Comparison of ENCODE assay signal across 23 mouse cellular contexts in the genomic region with DNA sequence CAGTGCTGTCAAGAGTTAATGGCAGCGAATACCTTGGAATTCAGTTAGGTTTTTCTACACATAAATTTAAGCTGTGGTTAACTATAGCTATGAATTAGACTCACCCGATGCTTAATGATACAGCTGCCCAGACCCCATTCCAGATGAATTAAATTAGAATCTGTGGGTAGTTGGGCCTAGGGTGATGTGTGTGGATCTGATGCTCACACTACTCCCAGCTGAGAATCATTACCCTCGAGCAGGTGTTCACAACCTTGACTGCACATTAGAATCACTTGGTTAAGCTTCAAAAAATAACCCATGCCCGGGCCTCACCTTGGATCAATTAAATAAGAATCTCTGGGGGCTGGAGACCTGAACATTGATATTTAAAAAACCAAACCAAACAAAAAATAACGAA.
"Had no signal": no experiment of that assay in that cellular context is flagged by ENCODE, and none has a peak within 500 bp of the region (broad histone marks: within the 10 kb centered on the region; RNA-seq: fewer than 3 reads in every experiment).

No protein-coding gene starts in this region.

- H3K9ac ChIP-seq: heart, embryonic 13.5 days; heart, embryonic 15.5 days; hindbrain, embryonic 13.5 days; hindbrain, embryonic 15.5 days; limb, embryonic 13.5 days; limb, embryonic 15.5 days; liver, embryonic 13.5 days; liver, embryonic 15.5 days; liver, postnatal 0 days had no signal

- ATAC-seq: hindbrain, postnatal 0 days; intestine, embryonic 16.5 days; liver, postnatal 0 days had no signal

- H3K27ac ChIP-seq: heart, embryonic 10.5 days; heart, embryonic 13.5 days; heart, embryonic 15.5 days; hindbrain, embryonic 13.5 days; hindbrain, embryonic 15.5 days; hindbrain, postnatal 0 days; layer of hippocampus, adult 2 months; left cerebral cortex, adult 2 months; limb, embryonic 13.5 days; limb, embryonic 15.5 days; liver, embryonic 13.5 days; liver, embryonic 15.5 days had no signal

- H3K36me3 ChIP-seq: heart, embryonic 10.5 days; heart, embryonic 13.5 days; heart, embryonic 15.5 days; hindbrain, embryonic 13.5 days; hindbrain, embryonic 15.5 days; limb, embryonic 13.5 days; limb, embryonic 15.5 days; liver, embryonic 13.5 days; liver, embryonic 15.5 days had no signal

- H3K27me3 ChIP-seq: heart, embryonic 13.5 days; heart, embryonic 15.5 days; hindbrain, embryonic 13.5 days; hindbrain, embryonic 15.5 days; limb, embryonic 13.5 days; limb, embryonic 15.5 days; liver, embryonic 13.5 days; liver, embryonic 15.5 days had no signal

- H3K4me3 ChIP-seq: heart, embryonic 10.5 days; heart, embryonic 13.5 days; heart, embryonic 15.5 days; hindbrain, embryonic 13.5 days; hindbrain, embryonic 15.5 days; layer of hippocampus, adult 2 months; left cerebral cortex, adult 2 months; limb, embryonic 13.5 days; limb, embryonic 15.5 days; liver, embryonic 13.5 days; liver, embryonic 15.5 days had no signal

- H3K9me3 ChIP-seq: heart, embryonic 10.5 days; heart, embryonic 13.5 days; heart, embryonic 15.5 days; hindbrain, embryonic 13.5 days; hindbrain, embryonic 15.5 days; limb, embryonic 13.5 days; limb, embryonic 15.5 days; liver, embryonic 13.5 days; liver, embryonic 15.5 days had no signal

- DNase-seq: gastrocnemius, postnatal 25 days; heart, adult 18-20 months; heart, postnatal 14 days; heart, postnatal 36 days; kidney, adult 11 months; kidney, adult 8-10 months; kidney, postnatal 10 days; kidney, postnatal 25 days; kidney, postnatal 4 days; liver, embryonic 13.5 days; liver, postnatal 0 days had no signal

- H3K4me2 ChIP-seq: heart, embryonic 13.5 days; heart, embryonic 15.5 days; hindbrain, embryonic 13.5 days; hindbrain, embryonic 15.5 days; limb, embryonic 13.5 days; limb, embryonic 15.5 days; liver, embryonic 13.5 days; liver, embryonic 15.5 days had no signal

- H3K4me1 ChIP-seq: heart, embryonic 10.5 days; heart, embryonic 13.5 days; heart, embryonic 15.5 days; hindbrain, embryonic 13.5 days; hindbrain, embryonic 15.5 days; limb, embryonic 13.5 days; limb, embryonic 15.5 days; liver, embryonic 13.5 days; liver, embryonic 15.5 days had no signal
